Mouse (Mus musculus) megakaryocyte, embryonic 14.5 days (primary cell): ENCODE measurements around the gene Mapkapk3. TPM values are rescaled to one million over a fixed set of nuclear protein-coding genes. Genes with fewer than 3 reads are reported as not detected.

Experiments
- H3K27me3 ChIP-seq: replicated peaks from 2 replicates; pipeline ENCODE3; 2012; ENCODE audit warnings: inconsistent platforms
- H3K36me3 ChIP-seq: replicated peaks from 2 replicates; pipeline ENCODE3; 2012; ENCODE audit warnings: low read length, inconsistent platforms, mixed read lengths
- H3K4me1 ChIP-seq: 2 replicates; pipeline ENCODE4 v1.6.1; 2012; ENCODE audit warnings: inconsistent platforms
- H3K4me3 ChIP-seq: replicated peaks from 2 replicates; pipeline ENCODE3; 2012; ENCODE audit warnings: moderate library complexity, mild to moderate bottlenecking, inconsistent platforms
- H3K9me3 ChIP-seq: 2 replicates; pipeline ENCODE4 v1.6.1; 2012; ENCODE audit warnings: inconsistent platforms
- FLI1 ChIP-seq: IDR thresholded peaks from 2 replicates; pipeline ENCODE4 v1.6.1; 2012; ENCODE audit warnings: low read length, inconsistent platforms, mixed read lengths
- GATA1 ChIP-seq: IDR thresholded peaks from 3 replicates; pipeline ENCODE4 v1.6.1; 2012; ENCODE audit warnings: mixed read lengths, low read length, inconsistent platforms, borderline replicate concordance
- polyA plus RNA-seq: library from polyadenylated mRNA; stranded (reverse); fragments of >175 nt; gene quantifications from 2 replicates; pipeline ENCODE4 v1.2.3, GENCODE M21; 2012; ENCODE audit warnings: low replicate concordance; ENCODE audit not compliant: insufficient read depth

Gene Mapkapk3
- polyA plus RNA-seq, 1 experiment: 49.9 TPM

DNA sequence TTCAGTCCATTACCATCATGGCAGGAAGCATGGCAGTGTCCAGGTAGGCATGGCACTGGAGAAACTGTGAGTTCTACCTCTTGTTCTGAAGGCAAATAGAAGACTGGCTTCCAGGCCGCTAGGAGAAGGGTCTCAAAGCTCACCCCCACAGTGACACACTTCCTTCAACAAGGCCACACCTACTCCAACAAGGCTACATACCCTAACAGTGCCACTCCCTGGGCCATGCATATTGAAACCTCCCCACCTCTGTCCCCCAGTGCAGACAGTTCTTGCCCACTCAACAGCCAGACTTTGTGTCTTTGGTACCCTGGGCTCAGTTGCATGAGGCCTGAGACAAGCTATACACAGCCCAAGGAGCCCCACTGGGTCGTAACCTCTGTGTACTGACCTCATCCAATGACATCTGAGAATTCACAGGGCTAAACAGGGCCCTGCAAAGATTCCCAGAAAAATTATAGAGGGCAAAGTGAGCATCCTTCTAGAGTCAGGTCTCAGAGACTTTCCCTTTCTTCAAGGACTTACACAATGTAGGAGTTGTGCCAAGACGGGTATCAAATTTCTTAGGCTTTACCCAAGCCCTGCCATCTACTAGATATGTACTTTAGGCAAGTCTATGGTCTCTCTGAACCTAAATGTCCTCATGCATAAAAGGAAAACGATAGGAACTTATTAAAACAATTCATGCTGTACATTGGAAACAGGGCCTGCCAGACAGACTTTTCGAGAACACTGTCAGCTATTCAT is 8.3 kb downstream of the Mapkapk3 start:
- Histone ChIP-seq H3K4me1 (peaks cover 87% of the 10 kb centered on the region), H3K9me3 (no peaks in the 10 kb centered on the region), H3K36me3 (peaks cover 65% of the 10 kb centered on the region), H3K4me3 (peak overlapping the region; percentile 67), H3K27me3 (no peaks in the 10 kb centered on the region)
- no peak for TF ChIP-seq GATA1
- TF ChIP-seq FLI1: no peak

DNA sequence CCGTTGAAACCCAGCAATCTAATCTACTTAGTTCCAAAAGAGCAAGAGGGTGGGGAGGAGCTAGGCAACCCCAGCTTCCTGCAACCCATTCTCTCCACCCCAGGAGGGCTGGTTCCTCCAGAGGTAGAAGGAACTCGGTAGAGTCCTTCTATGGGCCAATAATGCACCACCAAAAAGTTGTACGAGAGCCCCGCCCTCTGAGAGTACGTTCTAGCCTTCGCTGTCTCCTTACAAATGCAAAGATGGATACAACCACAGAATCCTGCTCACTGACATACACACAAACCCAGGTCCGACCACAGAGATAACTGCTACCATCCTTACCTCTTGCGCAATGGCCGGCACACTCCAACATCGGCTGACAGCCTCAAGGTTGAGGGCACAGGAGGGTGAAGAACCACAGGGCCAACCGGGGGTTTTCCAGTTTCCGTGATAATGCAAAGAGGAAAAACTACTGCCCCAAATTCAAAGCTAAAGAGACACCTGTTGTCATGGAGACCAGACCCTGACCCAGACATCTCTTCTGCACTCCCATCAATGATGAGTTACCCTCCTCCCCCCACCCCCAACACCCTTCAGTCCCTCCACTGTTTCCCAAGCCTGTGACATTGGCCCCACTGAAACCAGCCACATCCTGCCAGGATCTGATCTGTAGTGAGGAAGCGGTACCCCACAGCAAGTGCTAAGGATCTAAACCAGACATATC is 9.2 kb downstream of the Mapkapk3 start:
- H3K36me3 ChIP-seq: peaks cover 65% of the 10 kb centered on the region
- H3K4me1 ChIP-seq: peaks cover 87% of the 10 kb centered on the region
- no peaks in the 10 kb centered on the region for H3K9me3 ChIP-seq
- H3K4me3 ChIP-seq: peak overlapping the region; percentile 88
- H3K27me3 ChIP-seq: no peaks in the 10 kb centered on the region
- no peak for TF ChIP-seq GATA1
- TF ChIP-seq FLI1: no peak

DNA sequence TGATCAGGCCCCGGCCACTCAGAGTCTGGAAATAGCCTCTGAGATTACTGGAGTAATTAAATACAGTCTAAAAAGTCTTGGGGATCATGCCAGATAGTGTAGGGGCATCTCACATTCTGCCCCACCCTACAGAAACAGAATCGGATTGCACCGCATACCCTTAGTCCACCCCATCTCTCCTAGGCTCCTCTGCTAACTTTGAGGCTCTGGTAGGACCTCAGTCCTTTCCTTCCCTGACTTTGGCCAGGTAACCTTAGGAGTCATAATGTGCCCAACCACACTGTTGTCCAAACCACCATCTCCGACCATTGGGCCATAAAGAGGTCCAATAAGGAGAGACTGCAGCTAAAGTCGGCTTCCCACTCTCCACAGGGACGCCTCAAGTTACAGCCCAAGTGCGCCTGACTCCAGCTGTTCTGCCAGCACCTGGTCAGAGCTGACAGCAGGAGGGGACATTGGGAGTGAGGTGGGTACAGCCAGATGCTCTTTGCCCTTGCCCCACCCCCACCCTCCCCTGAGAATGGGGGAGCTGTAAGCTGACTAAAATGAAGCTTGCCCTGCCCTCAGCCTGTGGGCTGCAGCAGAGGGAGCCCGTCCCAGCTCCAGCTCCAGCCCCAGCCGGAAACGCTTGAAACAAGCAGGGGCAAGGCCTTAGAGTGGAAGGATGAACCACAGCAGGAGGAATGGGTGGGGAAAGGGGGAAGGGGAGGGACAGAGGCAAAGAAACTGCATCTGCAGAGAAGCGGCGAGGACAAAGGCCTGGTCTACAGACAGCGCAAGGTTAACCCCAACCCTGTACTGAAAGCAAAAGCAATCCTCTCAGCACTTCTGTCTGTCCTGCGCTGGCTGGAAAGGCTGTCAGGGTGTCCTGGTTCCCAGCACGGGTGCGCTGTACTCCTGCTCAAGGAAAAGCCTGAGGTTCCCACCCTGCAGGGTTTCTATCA is 10.0 kb downstream of the Mapkapk3 start:
- Histone ChIP-seq H3K36me3 (peaks cover 66% of the 10 kb centered on the region), H3K4me3 (peak overlapping the region; percentile 88), H3K27me3 (no peaks in the 10 kb centered on the region), H3K4me1 (peaks cover 87% of the 10 kb centered on the region), H3K9me3 (no peaks in the 10 kb centered on the region)
- TF ChIP-seq GATA1: no peak
- no peak for TF ChIP-seq FLI1

DNA sequence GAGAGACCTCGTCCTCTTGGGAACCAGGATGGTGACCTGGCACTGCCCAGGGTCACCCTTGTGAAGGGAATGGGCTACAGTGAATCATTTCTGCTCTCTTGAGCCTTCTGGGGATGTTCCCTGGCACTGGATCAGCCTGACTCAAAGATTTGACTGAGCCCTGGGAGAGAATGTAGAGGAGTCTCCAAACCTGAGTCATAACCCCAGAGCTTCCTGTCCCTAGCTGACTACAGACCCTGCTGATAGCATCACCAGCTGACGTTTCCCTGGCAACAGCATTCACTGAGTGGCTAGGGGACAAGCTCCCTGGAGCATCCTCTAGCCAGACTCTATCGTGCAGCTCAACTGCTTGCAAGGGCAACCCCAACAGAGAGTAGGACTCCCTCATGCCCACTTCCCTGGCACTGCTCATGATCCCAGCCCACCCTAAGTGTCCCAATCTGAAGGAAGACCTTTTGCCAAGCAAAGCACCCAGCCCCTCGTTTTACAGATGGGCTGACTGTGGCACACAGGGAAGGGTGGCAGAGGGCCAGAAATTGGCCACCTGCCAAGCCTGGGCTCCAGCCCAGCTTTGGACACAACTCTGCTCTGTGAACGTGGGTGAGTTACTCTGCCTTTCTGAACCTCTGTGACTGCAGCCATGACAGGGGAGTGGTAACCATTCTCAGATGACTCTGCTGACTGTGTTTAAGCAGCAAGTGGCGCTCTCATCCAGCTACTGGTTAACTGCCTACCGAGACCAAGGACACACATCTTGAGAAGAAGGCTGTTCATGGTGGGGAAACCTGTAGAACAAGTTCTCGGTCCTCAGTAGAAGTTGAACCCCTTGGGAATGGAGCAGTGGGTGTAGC is 10.9 kb downstream of the Mapkapk3 start:
- H3K4me3 ChIP-seq: peak overlapping the region; percentile 65
- H3K36me3 ChIP-seq: peaks cover 70% of the 10 kb centered on the region

DNA sequence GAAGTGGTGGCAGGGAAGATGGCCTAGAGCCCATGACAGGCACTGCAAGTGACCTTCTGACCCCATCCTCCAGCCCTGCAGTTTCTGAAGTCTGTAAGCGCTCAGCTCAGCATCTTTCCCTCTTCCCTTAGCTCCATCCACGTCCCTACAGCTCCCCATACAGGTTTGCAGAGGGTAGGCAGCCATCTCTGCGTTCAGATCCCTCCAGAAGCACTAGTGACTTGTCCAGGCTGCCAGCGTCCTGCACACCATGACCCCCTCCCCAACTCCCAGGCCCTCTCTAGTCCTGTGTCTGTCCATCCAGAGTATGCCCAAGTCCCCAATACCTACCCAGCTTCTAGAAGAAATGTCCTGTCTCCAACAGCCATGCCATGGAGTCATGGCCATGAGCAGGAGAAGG is 11.6 kb downstream of the Mapkapk3 start:
- Histone ChIP-seq H3K36me3 (peaks cover 72% of the 10 kb centered on the region), H3K4me1 (peaks cover 93% of the 10 kb centered on the region)

More for the DNA sequence above, 10.9 kb downstream of the Mapkapk3 start:
- Histone ChIP-seq H3K27me3 (no peaks in the 10 kb centered on the region), H3K9me3 (no peaks in the 10 kb centered on the region), H3K4me1 (peaks cover 89% of the 10 kb centered on the region)
- TF ChIP-seq GATA1 (no peak), FLI1 (no peak)

DNA sequence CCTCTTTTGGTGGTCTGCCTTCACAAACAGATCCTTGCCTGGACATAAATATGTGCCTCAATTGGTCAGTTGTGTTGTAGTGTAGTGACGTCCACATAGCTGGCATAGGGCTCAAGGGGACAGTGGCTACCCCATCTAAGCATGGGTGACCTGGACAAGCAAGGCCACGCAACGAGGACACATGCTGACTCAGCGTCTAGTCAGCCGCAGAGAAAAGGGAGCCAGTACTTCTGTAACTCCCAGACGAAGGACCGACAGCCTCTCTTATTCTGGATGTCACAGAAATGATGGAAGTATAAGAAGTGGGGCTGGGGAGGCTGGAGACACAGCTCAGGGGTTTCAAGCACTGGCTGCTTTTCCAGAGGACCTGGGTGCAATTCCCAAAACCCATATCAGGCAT is 12.1 kb downstream of the Mapkapk3 start:
- Histone ChIP-seq H3K4me1 (peaks cover 93% of the 10 kb centered on the region), H3K36me3 (peaks cover 71% of the 10 kb centered on the region)
- TF ChIP-seq GATA1 (no peak), FLI1 (no peak)

More for the DNA sequence above, 11.6 kb downstream of the Mapkapk3 start:
- Histone ChIP-seq H3K4me3 (peak overlapping the region; percentile 14), H3K9me3 (no peaks in the 10 kb centered on the region), H3K27me3 (no peaks in the 10 kb centered on the region)
- TF ChIP-seq FLI1 (no peak), GATA1 (no peak)

DNA sequence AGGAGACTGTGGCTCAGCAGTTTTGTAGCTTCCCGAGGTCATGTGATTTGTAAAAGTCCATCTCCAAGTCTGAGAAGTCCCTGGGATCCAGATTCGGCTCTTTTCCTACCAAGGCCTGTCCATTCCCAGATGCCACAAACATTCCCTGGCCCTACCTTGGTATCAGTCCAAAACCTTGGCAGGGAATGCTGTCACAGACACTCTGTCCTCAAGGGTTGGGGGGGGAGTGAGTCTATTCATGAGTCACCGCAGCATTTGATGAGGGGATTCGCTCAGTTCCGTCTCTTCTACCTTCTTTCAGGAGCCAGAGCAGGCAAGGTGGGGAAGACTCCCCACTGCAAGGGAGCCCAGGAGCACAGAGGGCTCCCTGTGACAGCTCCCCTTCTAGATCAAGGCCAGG is 14.0 kb downstream of the Mapkapk3 start:
- H3K4me1 ChIP-seq: peaks cover 95% of the 10 kb centered on the region

More for the DNA sequence above, 12.1 kb downstream of the Mapkapk3 start:
- Histone ChIP-seq H3K9me3 (no peaks in the 10 kb centered on the region), H3K4me3 (no peak overlapping the region), H3K27me3 (no peaks in the 10 kb centered on the region)

DNA sequence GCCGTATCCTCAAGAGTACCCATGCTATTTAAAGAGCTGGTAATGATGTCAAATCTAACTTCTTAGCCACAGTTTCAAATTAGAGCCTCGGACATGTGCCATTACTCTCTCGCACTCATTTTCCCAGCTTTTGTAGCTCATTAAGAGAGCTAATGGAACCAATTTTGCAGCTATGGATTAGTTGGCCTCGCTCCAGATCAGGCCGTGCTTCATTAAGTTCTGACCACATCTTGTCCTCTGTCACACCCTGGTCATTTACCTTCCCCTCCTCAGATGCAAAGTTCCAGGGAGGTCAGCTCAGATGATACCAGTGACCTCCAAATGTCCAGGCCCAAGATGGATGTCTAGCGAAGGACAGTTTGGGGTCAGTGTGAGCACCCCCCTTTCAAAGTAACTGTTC is 14.9 kb downstream of the Mapkapk3 start:
- H3K9me3 ChIP-seq: no peaks in the 10 kb centered on the region
- H3K4me1 ChIP-seq: peaks cover 95% of the 10 kb centered on the region
- no peak for TF ChIP-seq GATA1
- no peaks in the 10 kb centered on the region for H3K27me3 ChIP-seq
- peaks cover 89% of the 10 kb centered on the region for H3K36me3 ChIP-seq
- H3K4me3 ChIP-seq: no peak overlapping the region

More for the DNA sequence above, 14.0 kb downstream of the Mapkapk3 start:
- no peak for TF ChIP-seq GATA1
- TF ChIP-seq FLI1: no peak
- Histone ChIP-seq H3K36me3 (peaks cover 79% of the 10 kb centered on the region), H3K9me3 (no peaks in the 10 kb centered on the region), H3K4me3 (no peak overlapping the region), H3K27me3 (no peaks in the 10 kb centered on the region)

DNA sequence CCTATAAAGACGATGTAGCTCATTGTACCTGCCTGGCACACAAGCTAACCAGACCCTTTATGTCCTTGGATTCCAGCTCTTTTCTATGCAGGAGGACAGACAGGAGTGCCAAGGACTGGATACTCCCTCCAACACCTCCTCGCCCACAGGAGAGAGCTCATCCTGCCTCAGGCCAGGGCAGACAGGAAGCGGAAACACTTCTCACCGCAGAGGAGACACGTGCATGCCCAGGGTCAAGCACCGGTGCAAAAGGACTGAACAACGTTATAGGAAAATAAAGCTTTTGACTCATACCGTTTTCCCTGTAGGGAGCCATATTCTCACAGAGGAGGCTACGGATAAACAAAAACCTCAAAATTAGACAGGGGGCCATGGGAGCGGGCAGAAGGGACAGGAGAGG is 16.5 kb downstream of the Mapkapk3 start:
- Histone ChIP-seq H3K4me1 (peaks cover 89% of the 10 kb centered on the region), H3K36me3 (peaks cover 84% of the 10 kb centered on the region), H3K4me3 (peak overlapping the region; percentile 33), H3K27me3 (no peaks in the 10 kb centered on the region), H3K9me3 (no peaks in the 10 kb centered on the region)
- no peak for TF ChIP-seq FLI1
